Mouse (Mus musculus): ENCODE data around the gene Spata22. TPM values are rescaled to one million over a fixed set of nuclear protein-coding genes. Genes with fewer than 3 reads are reported as not detected.

Spata22 gene
- total RNA-seq, 2 experiments from 2014 or later, result 0.96 to 1.0 TPM

Other genes starting within 250 kb of the Spata22 start
- gene Itgae, start 239.2 kb upstream of the Spata22 start, total RNA-seq (2021), result 1 to 10 TPM in 1 of 2 experiments, under 1 TPM in 1; 0.33 to 1.1 TPM
- gene Haspin, start 191.4 kb upstream of the Spata22 start, total RNA-seq (2021), result under 1 TPM; 0.13 to 0.46 TPM
- gene P2rx5, start 169.3 kb upstream of the Spata22 start, total RNA-seq (2021), result 10 to 100 TPM in 1 of 2 experiments, 1 to 10 TPM in 1; 4.6 to 19.3 TPM
- 10 to 100 TPM; 77.7 to 94.3 TPM for gene Emc6, start 152.7 kb upstream of the Spata22 start, total RNA-seq (2021)
- 10 to 100 TPM; 70.0 to 91.8 TPM for gene Tax1bp3, start 152.7 kb upstream of the Spata22 start, total RNA-seq (2021)
- 10 to 100 TPM; 16.5 to 18.8 TPM for gene Ctns, start 130.7 kb upstream of the Spata22 start, total RNA-seq (2021)
- 10 to 100 TPM in 1 of 2 experiments, 1 to 10 TPM in 1; 7.1 to 11.7 TPM for gene Shpk, start 130.3 kb upstream of the Spata22 start, total RNA-seq (2021)
- gene Trpv1, start 95.4 kb upstream of the Spata22 start, total RNA-seq (2021), result under 1 TPM; 0.27 to 0.80 TPM
- gene Trpv3, start 62.4 kb upstream of the Spata22 start, total RNA-seq (2021), result under 1 TPM; 0.10 to 0.16 TPM
- 10 to 100 TPM in 1 of 2 experiments, 1 to 10 TPM in 1; 9.9 to 26.6 TPM for gene Aspa, start 145 bp upstream of the Spata22 start, total RNA-seq (2021)
- gene Gm49340, start within 50 bp of the Spata22 start, total RNA-seq (2021), result not detected
- not detected for gene Olfr20, start 21.0 kb downstream of the Spata22 start, total RNA-seq (2021)
- gene Olfr376, start 41.5 kb downstream of the Spata22 start, total RNA-seq (2021), result not detected
- not detected for gene Olfr1, start 69.9 kb downstream of the Spata22 start, total RNA-seq (2021)
- gene Olfr378, start 98.7 kb downstream of the Spata22 start, total RNA-seq (2021), result not detected
- not detected for gene Olfr380, start 127.8 kb downstream of the Spata22 start, total RNA-seq (2021)
- not detected for gene Olfr381, start 161.9 kb downstream of the Spata22 start, total RNA-seq (2021)
- not detected for gene Olfr382, start 187.5 kb downstream of the Spata22 start, total RNA-seq (2021)